Mouse (Mus musculus): ENCODE data around the gene B3galt4. TPM values are rescaled to one million over a fixed set of nuclear protein-coding genes. Genes with fewer than 3 reads are reported as not detected.
"Not testable (repeated sequence)": the region's sequence is repeated elsewhere in the genome, so short reads cannot be mapped to it uniquely, and the experiment has no call there.

B3galt4 gene
- polyA plus RNA-seq, 1 experiment from 2014 or later, result 15.8 TPM

DNA sequence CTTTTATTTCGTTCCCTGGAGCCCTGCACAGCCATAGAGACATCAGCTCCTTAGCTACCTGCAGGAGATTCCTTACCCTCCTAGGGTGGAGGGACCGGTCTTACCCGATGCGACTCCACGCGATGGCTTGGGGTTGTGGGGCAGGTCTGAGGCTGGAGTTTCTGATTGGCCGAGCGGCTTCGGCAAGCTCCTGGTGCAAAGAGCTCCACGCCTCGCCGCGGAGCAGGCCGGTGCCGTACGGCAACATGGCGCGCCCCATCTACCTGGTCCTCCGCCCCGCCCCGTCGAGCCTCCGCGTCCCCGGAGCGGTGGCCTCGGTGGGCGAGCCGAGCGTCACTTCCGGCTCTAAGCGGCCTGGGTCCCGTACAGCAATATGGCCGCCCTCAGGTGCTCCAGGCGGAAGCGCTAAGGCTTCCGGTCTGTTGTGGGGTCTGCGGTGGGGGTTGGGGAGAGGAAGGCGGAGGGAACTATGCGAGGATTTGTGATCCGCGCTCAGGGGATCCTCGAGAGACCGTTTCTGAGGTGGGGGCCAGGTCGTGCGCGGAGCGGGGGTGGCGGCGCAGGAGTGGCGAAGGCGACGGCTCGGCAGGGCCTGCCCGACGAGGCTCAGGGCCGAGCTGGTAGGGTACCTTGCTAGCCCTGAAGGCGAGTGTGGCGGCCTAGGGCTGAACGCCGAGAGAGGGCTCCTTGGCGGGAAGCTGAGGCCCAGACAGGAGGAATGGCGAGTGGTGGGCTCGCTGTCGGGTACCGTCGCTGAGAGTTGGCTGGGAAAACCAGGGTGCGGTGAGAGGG, 42.0 kb downstream of the B3galt4 start, which contains the start of gene Daxx:
TSS of gene Daxx (plus strand) at position 338 of the 792 bp plus-strand sequence.
- peak; percentile 99 for DNase-seq (ENCODE audit: low spot score)

DNA sequence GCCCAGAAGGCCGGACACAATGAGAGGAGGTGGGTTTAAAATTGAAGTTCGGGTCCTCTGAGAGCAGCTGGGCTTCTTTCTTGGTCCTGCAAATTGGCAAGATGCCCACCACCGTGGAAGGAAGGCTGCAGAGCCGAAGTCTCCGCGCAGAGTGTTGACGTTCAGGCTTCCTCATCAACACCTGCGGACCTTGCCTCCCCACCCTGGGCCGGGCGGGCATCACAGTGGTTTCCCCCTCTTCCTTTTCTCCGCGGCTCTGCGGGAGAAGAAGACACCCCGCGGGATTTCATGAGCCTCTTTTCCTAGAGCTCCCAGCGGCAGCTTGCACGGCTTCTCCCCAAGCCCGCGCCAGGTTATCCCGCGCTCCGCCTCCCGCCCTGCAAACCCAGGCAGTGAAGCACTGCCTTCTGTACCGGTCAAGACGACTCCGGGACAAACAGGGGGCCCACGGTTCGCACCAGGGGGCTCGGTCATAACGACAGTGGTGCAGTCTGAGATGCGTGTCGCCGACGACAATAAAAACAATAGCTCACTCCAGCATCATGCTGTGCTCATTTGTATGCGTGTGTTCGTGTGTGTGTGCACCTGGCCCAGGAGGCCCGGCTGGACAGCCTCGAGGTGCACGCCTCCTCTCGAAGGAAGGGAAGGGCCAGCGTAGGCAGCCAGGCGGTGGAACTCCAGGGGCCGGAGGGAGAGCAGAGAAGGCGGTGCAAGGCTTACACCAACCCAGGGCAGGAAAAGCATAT, 42.8 kb downstream of the B3galt4 start:
- peak; percentile 19 for DNase-seq (ENCODE audit: low spot score)

GRCm38 (mm10) chr17:33904835-33905234, 46.5 kb downstream of the B3galt4 start, which contains the start of gene Platr17:
TSS of gene Platr17 (plus strand) at chr17:33905135.
- not testable (repeated sequence) for DNase-seq (ENCODE audit: low spot score)

DNA sequence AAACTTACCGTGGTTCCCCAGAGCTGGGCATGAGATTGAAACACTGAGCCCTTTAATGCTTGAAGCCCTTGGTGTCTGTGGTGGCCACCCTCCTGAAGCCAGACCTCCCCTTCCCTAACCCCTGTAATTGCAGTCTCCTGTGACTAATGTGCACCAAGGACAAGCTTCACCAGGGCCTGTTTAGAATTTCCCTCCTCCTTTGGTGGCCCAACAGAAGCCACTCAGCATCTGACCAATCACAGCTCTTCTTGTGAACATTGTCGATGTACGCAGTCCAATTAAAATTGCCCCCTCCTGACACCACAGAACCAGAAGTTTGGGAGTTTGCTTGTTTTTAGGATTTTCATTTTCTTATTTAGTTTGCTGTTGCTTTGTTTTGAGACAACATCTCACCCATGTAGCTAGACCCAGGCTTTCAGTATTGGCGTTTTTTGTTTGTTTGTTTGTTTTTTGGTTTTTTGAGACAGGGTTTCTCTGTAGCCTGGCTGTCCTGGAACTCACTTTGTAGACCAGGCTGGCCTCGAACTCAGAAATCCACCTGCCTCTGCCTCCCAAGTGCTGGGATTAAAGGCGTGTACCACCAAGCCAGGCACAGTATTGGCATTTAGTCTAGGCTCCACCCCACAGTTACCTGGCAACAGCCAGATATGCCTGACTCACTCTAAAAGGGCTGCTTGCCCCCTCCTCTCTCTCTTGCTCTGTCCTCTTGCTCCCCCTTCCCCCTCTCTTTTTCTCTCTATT, 47.2 kb downstream of the B3galt4 start:
- not testable (repeated sequence) for DNase-seq (ENCODE audit: low spot score)

DNA sequence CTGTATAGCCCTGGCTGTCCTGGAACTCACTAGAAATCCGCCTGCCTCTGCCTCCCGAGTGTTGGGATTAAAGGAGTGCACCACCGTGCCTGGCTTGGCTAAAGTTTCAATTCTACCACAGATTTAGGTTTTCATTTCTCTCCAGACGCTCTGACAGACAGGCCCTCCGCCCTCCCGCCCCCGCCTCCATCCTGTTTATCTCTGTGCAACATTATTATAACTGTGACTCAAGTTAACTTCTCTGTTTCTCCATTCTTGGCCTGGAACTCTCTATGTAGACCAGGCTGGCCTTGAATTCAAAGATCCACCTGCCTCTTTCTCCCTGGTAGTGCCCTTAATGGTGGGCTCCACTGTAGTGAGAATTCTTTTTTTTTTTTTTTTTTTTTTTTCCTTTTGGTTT, 48.8 kb downstream of the B3galt4 start:
- no peak for DNase-seq (ENCODE audit: low spot score)

DNA sequence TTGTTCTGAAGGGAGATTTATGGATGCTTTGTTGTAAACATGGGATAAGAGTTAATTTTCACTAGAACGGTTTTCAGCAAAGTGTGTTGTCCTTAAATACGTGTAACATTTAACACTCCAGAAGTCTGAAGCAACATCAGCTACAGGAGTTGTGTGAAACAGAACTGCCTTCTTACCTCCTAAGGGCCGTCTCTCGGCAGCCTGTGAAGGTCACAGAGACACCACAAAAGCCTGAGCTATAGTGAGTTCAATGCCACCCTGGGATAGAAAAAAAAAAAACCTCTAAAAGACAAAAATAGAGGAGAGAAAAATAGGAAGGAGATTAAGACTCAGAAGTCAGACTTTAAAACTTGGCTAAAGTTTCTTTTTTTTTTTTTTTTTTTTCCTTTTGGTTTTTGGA, 49.2 kb downstream of the B3galt4 start:
- no peak for DNase-seq (ENCODE audit: low spot score)

GRCm38 (mm10) chr17:33901653-33902052, 49.6 kb downstream of the B3galt4 start:
- no peak for DNase-seq (ENCODE audit: low spot score)

DNA sequence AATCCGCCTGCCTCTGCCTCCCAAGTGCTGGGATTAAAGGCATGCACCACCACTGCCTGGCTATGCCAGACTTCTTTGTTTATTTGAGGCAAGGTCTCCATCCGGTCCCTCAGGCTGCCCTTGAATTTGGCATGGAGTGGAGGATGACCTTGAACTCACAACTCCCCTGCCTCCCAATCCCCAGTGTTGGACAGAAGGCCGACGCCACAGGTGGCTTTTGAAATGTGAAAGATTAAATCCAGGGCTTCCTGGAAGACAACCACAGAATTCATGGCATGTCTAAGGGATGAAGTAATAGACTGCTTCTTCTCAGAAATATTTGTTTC, 50.3 kb downstream of the B3galt4 start:
- no peak for DNase-seq (ENCODE audit: low spot score)

GRCm38 (mm10) chr17:33900281-33900988, 50.9 kb downstream of the B3galt4 start:
- DNase-seq (ENCODE audit: low spot score), result no peak

Other genes starting within 250 kb of the B3galt4 start
- gene March2, start 232.8 kb downstream of the B3galt4 start, polyA plus RNA-seq (2015; fragmentation: Nextera tagmentation; extraction: Ambion mirVana), result 83.3 and 90.7 TPM in 2 replicates
- gene Rab11b, start 191.0 kb downstream of the B3galt4 start, polyA plus RNA-seq (2015; fragmentation: Nextera tagmentation; extraction: Ambion mirVana), result 214 and 227 TPM in 2 replicates
- gene Angptl4, start 169.7 kb downstream of the B3galt4 start, polyA plus RNA-seq (2015; fragmentation: Nextera tagmentation; extraction: Ambion mirVana), result 28.7 and 36.7 TPM in 2 replicates
- 19.1 and 22.0 TPM in 2 replicates for gene Kank3, start 141.0 kb downstream of the B3galt4 start, polyA plus RNA-seq (2015; fragmentation: Nextera tagmentation; extraction: Ambion mirVana)
- gene Rps28, start 126.9 kb downstream of the B3galt4 start, polyA plus RNA-seq (2015; fragmentation: Nextera tagmentation; extraction: Ambion mirVana), result 1,516 and 1,544 TPM in 2 replicates
- gene Ndufa7, start 126.9 kb downstream of the B3galt4 start, polyA plus RNA-seq (2015; fragmentation: Nextera tagmentation; extraction: Ambion mirVana), result 464 TPM in 2 replicates
- gene Cd320, start 108.4 kb downstream of the B3galt4 start, polyA plus RNA-seq (2015; fragmentation: Nextera tagmentation; extraction: Ambion mirVana), result 35.1 and 35.2 TPM in 2 replicates
- not detected in 2 replicates for gene Gm7029, start 77.7 kb downstream of the B3galt4 start, polyA plus RNA-seq (2015; fragmentation: Nextera tagmentation; extraction: Ambion mirVana)
- 5.9 and 6.8 TPM in 2 replicates for gene Kifc1, start 60.8 kb downstream of the B3galt4 start, polyA plus RNA-seq (2015; fragmentation: Nextera tagmentation; extraction: Ambion mirVana)
- 1.6 and 1.9 TPM in 2 replicates for gene Platr17, start 46.4 kb downstream of the B3galt4 start, polyA plus RNA-seq (2015; fragmentation: Nextera tagmentation; extraction: Ambion mirVana)
- gene Daxx, start 42.1 kb downstream of the B3galt4 start, polyA plus RNA-seq (2015; fragmentation: Nextera tagmentation; extraction: Ambion mirVana), result 62.9 and 67.8 TPM in 2 replicates
- gene Tapbp, start 35.6 kb downstream of the B3galt4 start, polyA plus RNA-seq (2015; fragmentation: Nextera tagmentation; extraction: Ambion mirVana), result 131 and 140 TPM in 2 replicates
- 13.8 and 14.9 TPM in 2 replicates for gene Zbtb22, start 35.6 kb downstream of the B3galt4 start, polyA plus RNA-seq (2015; fragmentation: Nextera tagmentation; extraction: Ambion mirVana)
- 37.5 and 42.3 TPM in 2 replicates for gene Rgl2, start 21.9 kb downstream of the B3galt4 start, polyA plus RNA-seq (2015; fragmentation: Nextera tagmentation; extraction: Ambion mirVana)
- gene Pfdn6, start 11.1 kb downstream of the B3galt4 start, polyA plus RNA-seq (2015; fragmentation: Nextera tagmentation; extraction: Ambion mirVana), result 218 and 225 TPM in 2 replicates
- gene Wdr46, start 10.8 kb downstream of the B3galt4 start, polyA plus RNA-seq (2015; fragmentation: Nextera tagmentation; extraction: Ambion mirVana), result 20.6 and 25.5 TPM in 2 replicates
- 43.6 and 46.1 TPM in 2 replicates for gene Vps52, start 4.3 kb upstream of the B3galt4 start, polyA plus RNA-seq (2015; fragmentation: Nextera tagmentation; extraction: Ambion mirVana)
- 2,265 and 2,338 TPM in 2 replicates for gene Rps18, start 4.5 kb upstream of the B3galt4 start, polyA plus RNA-seq (2015; fragmentation: Nextera tagmentation; extraction: Ambion mirVana)
- gene H2-K1, start 48.9 kb upstream of the B3galt4 start, polyA plus RNA-seq (2015; fragmentation: Nextera tagmentation; extraction: Ambion mirVana), result 528 and 569 TPM in 2 replicates
- 14.5 and 20.9 TPM in 2 replicates for gene Ring1, start 73.2 kb upstream of the B3galt4 start, polyA plus RNA-seq (2015; fragmentation: Nextera tagmentation; extraction: Ambion mirVana)
- gene H2-Ke6, start 76.6 kb upstream of the B3galt4 start, polyA plus RNA-seq (2015; fragmentation: Nextera tagmentation; extraction: Ambion mirVana), result 77.4 and 82.2 TPM in 2 replicates
- gene Slc39a7, start 80.2 kb upstream of the B3galt4 start, polyA plus RNA-seq (2015; fragmentation: Nextera tagmentation; extraction: Ambion mirVana), result 90.5 and 96.5 TPM in 2 replicates
- 47.1 and 48.9 TPM in 2 replicates for gene Rxrb, start 80.3 kb upstream of the B3galt4 start, polyA plus RNA-seq (2015; fragmentation: Nextera tagmentation; extraction: Ambion mirVana)
- gene Col11a2, start 87.9 kb upstream of the B3galt4 start, polyA plus RNA-seq (2015; fragmentation: Nextera tagmentation; extraction: Ambion mirVana), result 1.1 and 1.5 TPM in 2 replicates
- gene H2-Oa, start 140.9 kb upstream of the B3galt4 start, polyA plus RNA-seq (2015; fragmentation: Nextera tagmentation; extraction: Ambion mirVana), result 55.0 and 57.1 TPM in 2 replicates
- 113 and 114 TPM in 2 replicates for gene H2-DMa, start 168.1 kb upstream of the B3galt4 start, polyA plus RNA-seq (2015; fragmentation: Nextera tagmentation; extraction: Ambion mirVana)
- 98.3 and 107 TPM in 2 replicates for gene Brd2, start 171.1 kb upstream of the B3galt4 start, polyA plus RNA-seq (2015; fragmentation: Nextera tagmentation; extraction: Ambion mirVana)
- 57.8 and 62.9 TPM in 2 replicates for gene H2-DMb2, start 191.8 kb upstream of the B3galt4 start, polyA plus RNA-seq (2015; fragmentation: Nextera tagmentation; extraction: Ambion mirVana)
- gene H2-DMb1, start 201.6 kb upstream of the B3galt4 start, polyA plus RNA-seq (2015; fragmentation: Nextera tagmentation; extraction: Ambion mirVana), result 39.8 and 42.2 TPM in 2 replicates
- 81.6 and 87.3 TPM in 2 replicates for gene Tap1, start 236.1 kb upstream of the B3galt4 start, polyA plus RNA-seq (2015; fragmentation: Nextera tagmentation; extraction: Ambion mirVana)
- 251 and 261 TPM in 2 replicates for gene Psmb9, start 236.3 kb upstream of the B3galt4 start, polyA plus RNA-seq (2015; fragmentation: Nextera tagmentation; extraction: Ambion mirVana)
- gene Psmb8, start 246.2 kb upstream of the B3galt4 start, polyA plus RNA-seq (2015; fragmentation: Nextera tagmentation; extraction: Ambion mirVana), result 875 and 899 TPM in 2 replicates

Data from thymus, postnatal 0 days (tissue).